26 mouse cellular contexts compared by ENCODE assay signal in genomic region chr10:67420761-67421160, GRCm38 (mm10).
"Had no signal": no experiment of that assay in that cellular context is flagged by ENCODE, and none has a peak within 500 bp of the region (broad histone marks: within the 10 kb centered on the region; RNA-seq: fewer than 3 reads in every experiment).

No protein-coding gene starts in this region.

- H3K9ac ChIP-seq: embryonic facial prominence, embryonic 12.5 days; embryonic facial prominence, embryonic 13.5 days; embryonic facial prominence, embryonic 15.5 days; forebrain, embryonic 12.5 days; forebrain, embryonic 13.5 days; forebrain, embryonic 15.5 days; forebrain, postnatal 0 days had no signal

- DNase-seq: cerebellum, adult 8-10 months; cerebellum, adult 9-10 months; cerebellum, adult 9-11 months; cerebellum, postnatal 10 days; cerebellum, postnatal 14 days; cerebellum, postnatal 25 days; cerebellum, postnatal 36 days; embryo, embryonic 11 days; forebrain, postnatal 0 days; gastrocnemius, adult 2 months; gastrocnemius, postnatal 10 days; gastrocnemius, postnatal 14 days; gastrocnemius, postnatal 25 days; gastrocnemius, postnatal 36 days; heart, adult 11 months; heart, adult 18-20 months; heart, adult 2 months had no signal

- H3K4me3 ChIP-seq: embryonic facial prominence, embryonic 10.5 days; embryonic facial prominence, embryonic 12.5 days; embryonic facial prominence, embryonic 13.5 days; embryonic facial prominence, embryonic 15.5 days; erythroblast, embryonic 14.5 days; forebrain, embryonic 10.5 days; forebrain, embryonic 12.5 days; forebrain, embryonic 13.5 days; forebrain, embryonic 15.5 days; gastrocnemius, adult 2 months; heart, adult 2 months had no signal

- H3K27ac ChIP-seq: embryonic facial prominence, embryonic 10.5 days; embryonic facial prominence, embryonic 12.5 days; embryonic facial prominence, embryonic 13.5 days; embryonic facial prominence, embryonic 15.5 days; forebrain, embryonic 10.5 days; forebrain, embryonic 12.5 days; forebrain, embryonic 13.5 days; forebrain, embryonic 15.5 days; gastrocnemius, adult 2 months; heart, adult 2 months had no signal

- H3K36me3 ChIP-seq: embryonic facial prominence, embryonic 10.5 days; embryonic facial prominence, embryonic 12.5 days; embryonic facial prominence, embryonic 13.5 days; embryonic facial prominence, embryonic 15.5 days; forebrain, embryonic 10.5 days; forebrain, embryonic 12.5 days; forebrain, embryonic 15.5 days had no signal

- H3K4me1 ChIP-seq: embryonic facial prominence, embryonic 10.5 days; embryonic facial prominence, embryonic 13.5 days; embryonic facial prominence, embryonic 15.5 days; forebrain, embryonic 10.5 days; forebrain, embryonic 12.5 days; forebrain, embryonic 13.5 days; forebrain, embryonic 15.5 days had no signal

- H3K9me3 ChIP-seq: embryonic facial prominence, embryonic 13.5 days; embryonic facial prominence, embryonic 15.5 days; forebrain, embryonic 10.5 days; forebrain, embryonic 12.5 days; forebrain, embryonic 13.5 days; forebrain, embryonic 15.5 days had no signal

- H3K27me3 ChIP-seq: embryonic facial prominence, embryonic 12.5 days; embryonic facial prominence, embryonic 13.5 days; embryonic facial prominence, embryonic 15.5 days; forebrain, embryonic 12.5 days; forebrain, embryonic 13.5 days; forebrain, embryonic 15.5 days had no signal
